Mouse (Mus musculus): ENCODE measurements at regions not wholly inside any gene's neighbourhood (a gene's known extent, or its start where the extent isn't known, plus 50 kb on each side); places are given as distances from the start of the nearest gene placed in this dataset.

- 79% methylated on average over 4 of the region's 4 CpGs for WGBS
- TF ChIP-seq POLR2A (IDR thresholded peaks at IDR 0.05; ENCODE audit: borderline replicate concordance, control insufficient read depth, low read depth, low read length) (no peak), CTCF (IDR thresholded peaks at IDR 0.05; ENCODE audit: control insufficient read depth, insufficient read depth, low read length) (no peak)
- Histone ChIP-seq H3K4me3 (replicated peaks; ENCODE audit: control insufficient read depth, low read depth, low read length) (no peak overlapping the region), H3K27ac (ENCODE audit: control insufficient read depth, insufficient read depth, low read depth, low read length, poor library complexity) (no peak overlapping the region), H3K4me1 (ENCODE audit: control insufficient read depth, insufficient read depth, low read length) (no peaks in the 10 kb centered on the region; the same call in 1 of the 2 replicates)
These were observed 186.5 kb downstream of the Lmo4 start for GRCm38 (mm10) chr3:144018559-144018958.

GRCm38 (mm10) chr3:144015236-144015635, 189.8 kb downstream of the Lmo4 start:
- no peak overlapping the region for H3K4me3 ChIP-seq (replicated peaks; ENCODE audit: control insufficient read depth, low read depth, low read length)
- H3K4me1 ChIP-seq (ENCODE audit: control insufficient read depth, insufficient read depth, low read length): peaks cover 3% of the 10 kb centered on the region; the same call in 1 of the 2 replicates
- TF ChIP-seq POLR2A (IDR thresholded peaks at IDR 0.05; ENCODE audit: borderline replicate concordance, control insufficient read depth, low read depth, low read length): no peak
- TF ChIP-seq CTCF (IDR thresholded peaks at IDR 0.05; ENCODE audit: control insufficient read depth, insufficient read depth, low read length): no peak
- H3K27ac ChIP-seq (ENCODE audit: control insufficient read depth, insufficient read depth, low read depth, low read length, poor library complexity): no peak overlapping the region
- 37% methylated on average over 3 of the region's 3 CpGs for WGBS

- TF ChIP-seq POLR2A (IDR thresholded peaks at IDR 0.05; ENCODE audit: borderline replicate concordance, control insufficient read depth, low read depth, low read length): no peak
- no peak for TF ChIP-seq CTCF (IDR thresholded peaks at IDR 0.05; ENCODE audit: control insufficient read depth, insufficient read depth, low read length)
- H3K27ac ChIP-seq (ENCODE audit: control insufficient read depth, insufficient read depth, low read depth, low read length, poor library complexity): no peak overlapping the region
- 72% methylated on average over 8 of the region's 8 CpGs for WGBS
- H3K4me1 ChIP-seq (ENCODE audit: control insufficient read depth, insufficient read depth, low read length): peaks cover 3% of the 10 kb centered on the region; the same call in 1 of the 2 replicates
- H3K4me3 ChIP-seq (replicated peaks; ENCODE audit: control insufficient read depth, low read depth, low read length): no peak overlapping the region
These were observed 191.4 kb downstream of the Lmo4 start for GRCm38 (mm10) chr3:144013481-144014125.

GRCm38 (mm10) chr3:144012820-144013219, 192.2 kb downstream of the Lmo4 start:
- H3K4me3 ChIP-seq (replicated peaks; ENCODE audit: control insufficient read depth, low read depth, low read length): no peak overlapping the region
- 70% methylated on average over 6 of the region's 6 CpGs for WGBS
- TF ChIP-seq CTCF (IDR thresholded peaks at IDR 0.05; ENCODE audit: control insufficient read depth, insufficient read depth, low read length) (no peak), POLR2A (IDR thresholded peaks at IDR 0.05; ENCODE audit: borderline replicate concordance, control insufficient read depth, low read depth, low read length) (no peak)

GRCm38 (mm10) chr3:144012173-144012572, 192.8 kb downstream of the Lmo4 start:
- Histone ChIP-seq H3K4me1 (ENCODE audit: control insufficient read depth, insufficient read depth, low read length) (peaks cover 3% of the 10 kb centered on the region; the same call in 1 of the 2 replicates), H3K4me3 (replicated peaks; ENCODE audit: control insufficient read depth, low read depth, low read length) (no peak overlapping the region), H3K27ac (ENCODE audit: control insufficient read depth, insufficient read depth, low read depth, low read length, poor library complexity) (no peak overlapping the region)
- WGBS: 63% methylated on average over 3 of the region's 3 CpGs
- TF ChIP-seq POLR2A (IDR thresholded peaks at IDR 0.05; ENCODE audit: borderline replicate concordance, control insufficient read depth, low read depth, low read length) (no peak), CTCF (IDR thresholded peaks at IDR 0.05; ENCODE audit: control insufficient read depth, insufficient read depth, low read length) (no peak)

More at GRCm38 (mm10) chr3:144012820-144013219, 192.2 kb downstream of the Lmo4 start:
- Histone ChIP-seq H3K27ac (ENCODE audit: control insufficient read depth, insufficient read depth, low read depth, low read length, poor library complexity) (no peak overlapping the region), H3K4me1 (ENCODE audit: control insufficient read depth, insufficient read depth, low read length) (peaks cover 3% of the 10 kb centered on the region; the same call in 1 of the 2 replicates)

GRCm38 (mm10) chr3:144011456-144012025, 193.5 kb downstream of the Lmo4 start:
- 75% methylated on average over 12 of the region's 12 CpGs for WGBS
- Histone ChIP-seq H3K4me3 (replicated peaks; ENCODE audit: control insufficient read depth, low read depth, low read length) (no peak overlapping the region), H3K27ac (ENCODE audit: control insufficient read depth, insufficient read depth, low read depth, low read length, poor library complexity) (no peak overlapping the region), H3K4me1 (ENCODE audit: control insufficient read depth, insufficient read depth, low read length) (peaks cover 3% of the 10 kb centered on the region; the same call in 1 of the 2 replicates)
- TF ChIP-seq POLR2A (IDR thresholded peaks at IDR 0.05; ENCODE audit: borderline replicate concordance, control insufficient read depth, low read depth, low read length) (no peak), CTCF (IDR thresholded peaks at IDR 0.05; ENCODE audit: control insufficient read depth, insufficient read depth, low read length) (no peak)

- Histone ChIP-seq H3K27ac (ENCODE audit: control insufficient read depth, insufficient read depth, low read depth, low read length, poor library complexity) (no peak overlapping the region), H3K4me1 (ENCODE audit: control insufficient read depth, insufficient read depth, low read length) (peaks cover 3% of the 10 kb centered on the region; the same call in 1 of the 2 replicates), H3K4me3 (replicated peaks; ENCODE audit: control insufficient read depth, low read depth, low read length) (no peak overlapping the region)
- WGBS: 27% methylated on average over 6 of the region's 6 CpGs
- TF ChIP-seq CTCF (IDR thresholded peaks at IDR 0.05; ENCODE audit: control insufficient read depth, insufficient read depth, low read length) (no peak), POLR2A (IDR thresholded peaks at IDR 0.05; ENCODE audit: borderline replicate concordance, control insufficient read depth, low read depth, low read length) (no peak)
These were observed 194.5 kb downstream of the Lmo4 start for GRCm38 (mm10) chr3:144010558-144010957.

GRCm38 (mm10) chr3:144007111-144007619, 197.9 kb downstream of the Lmo4 start:
- H3K4me3 ChIP-seq (replicated peaks; ENCODE audit: control insufficient read depth, low read depth, low read length): no peak overlapping the region
- WGBS: 71% methylated on average over 4 of the region's 4 CpGs
- no peak for TF ChIP-seq CTCF (IDR thresholded peaks at IDR 0.05; ENCODE audit: control insufficient read depth, insufficient read depth, low read length)
- TF ChIP-seq POLR2A (IDR thresholded peaks at IDR 0.05; ENCODE audit: borderline replicate concordance, control insufficient read depth, low read depth, low read length): no peak
- H3K4me1 ChIP-seq (ENCODE audit: control insufficient read depth, insufficient read depth, low read length): peaks cover 3% of the 10 kb centered on the region; the same call in 1 of the 2 replicates
- no peak overlapping the region for H3K27ac ChIP-seq (ENCODE audit: control insufficient read depth, insufficient read depth, low read depth, low read length, poor library complexity)
